ENCODE assay signal across 24 mouse cellular contexts in the genomic region with DNA sequence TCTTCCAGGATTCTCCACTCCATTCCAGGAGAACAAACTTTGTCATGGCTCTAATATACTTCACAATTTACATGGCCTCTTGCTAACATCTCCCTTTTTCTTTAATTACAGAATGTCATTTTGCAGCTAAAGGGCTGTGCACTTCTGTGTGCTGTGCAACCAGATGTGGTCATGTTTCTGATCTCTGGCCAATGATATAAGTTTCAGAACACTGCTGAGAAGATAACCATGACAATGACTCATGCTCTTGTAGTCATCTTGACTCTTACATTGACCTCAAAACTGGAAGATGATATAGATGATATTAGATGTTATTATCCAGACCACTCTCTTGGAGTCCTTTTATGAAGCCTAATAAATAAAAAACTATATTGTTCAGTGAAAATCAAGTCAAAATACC.
A peak's percentile ranks its signal among the peaks of the same experiment; 100 is the strongest.
DNase-seq lines count a peak whose midpoint lies in the region; ATAC-seq and TF ChIP-seq lines count a peak whose summit lies in the region.
"Had no signal": no experiment of that assay in that cellular context is flagged by ENCODE, and none has a peak within 500 bp of the region (broad histone marks: within the 10 kb centered on the region; RNA-seq: fewer than 3 reads in every experiment).

No protein-coding gene starts in this region.

- peak; percentile 47 for DNase-seq in 3T3-L1 (ENCODE audit: low read depth, low spot score)
- DNase-seq in 416B (ENCODE audit: low read depth) = peak; percentile 58
- DNase-seq in G1E (ENCODE audit: low spot score) = no peak
- no peak for DNase-seq in cerebellum, postnatal 36 days
- DNase-seq in lung, postnatal 4 days = no peak
- DNase-seq in right cerebral cortex, postnatal 36 days (ENCODE audit: low spot score in 2 of 2) = no peak
- DNase-seq: adrenal gland, adult 2 months; adrenal gland, adult 8-10 months; adrenal gland, postnatal 10 days; adrenal gland, postnatal 14 days; adrenal gland, postnatal 25 days; adrenal gland, postnatal 36 days; B cell, adult 2 months; cerebellum, adult 11 months; cerebellum, adult 11-12 months; cerebellum, adult 18-20 months; cerebellum, adult 2 months; cerebellum, adult 8-10 months; cerebellum, adult 9-10 months had no signal

- H3K9me3 ChIP-seq in G1E (replicated peaks) = no peaks in the 10 kb centered on the region
- H3K9me3 ChIP-seq in hindbrain, embryonic 16.5 days (ENCODE audit: control insufficient read depth, low read length) = no peaks in the 10 kb centered on the region

- H3K79me2 ChIP-seq in C2C12 (ENCODE audit: control insufficient read depth, insufficient read depth) = no peaks in the 10 kb centered on the region

- no peak overlapping the region for H3K27ac ChIP-seq in hindbrain, embryonic 16.5 days (ENCODE audit: low read depth, low read length)

- H3K79me3 ChIP-seq in C2C12 (ENCODE audit: low read depth) = no peaks in the 10 kb centered on the region

- H3K9ac ChIP-seq in hindbrain, embryonic 16.5 days (ENCODE audit: low read depth, low read length) = no peak overlapping the region

- H3K4me3 ChIP-seq in C2C12 (ENCODE audit: insufficient read depth, poor library complexity, severe bottlenecking) = no peak overlapping the region
- H3K4me3 ChIP-seq in G1E (ENCODE audit: low read depth, low read length) = no peak overlapping the region
- no peak overlapping the region for H3K4me3 ChIP-seq in hindbrain, embryonic 16.5 days (ENCODE audit: low read length)

- H3K4me1 ChIP-seq in G1E (ENCODE audit: insufficient read depth, low read depth, low read length) = peaks cover 6% of the 10 kb centered on the region
- H3K4me1 ChIP-seq in hindbrain, embryonic 16.5 days (ENCODE audit: control insufficient read depth, insufficient read depth, low read depth, low read length) = no peaks in the 10 kb centered on the region

- H3K36me3 ChIP-seq in C2C12 (ENCODE audit: control insufficient read depth, insufficient read depth) (no peaks in the 10 kb centered on the region), G1E (replicated peaks) (no peaks in the 10 kb centered on the region)
- H3K36me3 ChIP-seq in hindbrain, embryonic 16.5 days (ENCODE audit: control insufficient read depth, insufficient read depth, low read length) = no peaks in the 10 kb centered on the region

- no peaks in the 10 kb centered on the region for H3K27me3 ChIP-seq in C2C12 (ENCODE audit: control insufficient read depth, insufficient read depth, insufficient read length)
- no peaks in the 10 kb centered on the region for H3K27me3 ChIP-seq in G1E (ENCODE audit: insufficient read depth, low read length)
- no peaks in the 10 kb centered on the region for H3K27me3 ChIP-seq in hindbrain, embryonic 16.5 days (replicated peaks; ENCODE audit: control insufficient read depth, insufficient read depth, low read length)

- no peak overlapping the region for H3K4me2 ChIP-seq in hindbrain, embryonic 16.5 days (ENCODE audit: low read length)

- no peak overlapping the region for H3ac ChIP-seq in C2C12 (ENCODE audit: control insufficient read depth, insufficient read length, low read depth)

- TF ChIP-seq CTCF in C2C12 (IDR thresholded peaks at IDR 0.05; ENCODE audit: control insufficient read depth, insufficient read depth, insufficient read length) = no peak
- TF ChIP-seq CTCF in G1E (IDR thresholded peaks at IDR 0.05; ENCODE audit: low read depth, low read length) = no peak

- ATAC-seq in G1E (ENCODE audit: extremely low read depth, insufficient number of reproducible peaks, low FRiP score, poor library complexity, severe bottlenecking) = peak; percentile 68
- no peak for ATAC-seq in hindbrain, embryonic 16.5 days
- ATAC-seq: activated CD4-positive, CD25-positive, alpha-beta regulatory T cell, adult 4 months; CD4-positive, CD25-positive, alpha-beta regulatory T cell, adult 4 months; Patski had no signal

TF ChIP-seq in C2C12, 6 proteins besides CTCF, POLR2A, EP300 and RAD21:
- TF ChIP-seq CEBPB (IDR thresholded peaks at IDR 0.05; ENCODE audit: low read depth) (no peak), MYOG (IDR thresholded peaks at IDR 0.05; ENCODE audit: control insufficient read depth, extremely low read depth, insufficient read length) (no peak), MAX (IDR thresholded peaks at IDR 0.05) (no peak), USF1 (IDR thresholded peaks at IDR 0.05; ENCODE audit: low read depth) (no peak), MYOD1 (IDR thresholded peaks at IDR 0.05; ENCODE audit: control insufficient read depth, insufficient read length, low read depth) (no peak), FOSL1 (IDR thresholded peaks at IDR 0.05; ENCODE audit: insufficient read depth, low read length, poor library complexity, severe bottlenecking) (peak; percentile 14)
TF ChIP-seq in C2C12: peak in this region for 1.

Comparison
In these comparisons a context has a peak if more than half of its experiments do, and no peak if none do; other contexts are left out.
1. DNase-seq: peak in 3T3-L1 (single experiment) and 416B (single experiment); none in G1E (single experiment), cerebellum, postnatal 36 days (0 of 2), lung, postnatal 4 days (0 of 2) and right cerebral cortex, postnatal 36 days (0 of 2).